Mouse (Mus musculus) heart, embryonic 11.5 days (tissue): Measurements from ENCODE around the gene Vip. TPM values are rescaled to one million over a fixed set of nuclear protein-coding genes. Genes with fewer than 3 reads are reported as not detected.

Experiments
- ATAC-seq: fragments of 200-750 bp; cut with Nextera tagmentation; replicated peaks from 2 replicates; pipeline ENCODE4 v1.8.0; 2017; ENCODE audit warnings: moderate library complexity; ENCODE audit not compliant: insufficient number of reproducible peaks, low FRiP score, low TSS enrichment
- H3K27ac ChIP-seq: fragments of 300-500 bp; sonication (generic); 2 replicates; pipeline ENCODE4 v1.5.1; 2014; ENCODE audit warnings: mild to moderate bottlenecking, low read depth, low read length
- H3K27me3 ChIP-seq: fragments of 300-500 bp; sonication (generic); 2 replicates; pipeline ENCODE4 v1.6.1; 2014; ENCODE audit warnings: mild to moderate bottlenecking, low read length, mixed read lengths; ENCODE audit not compliant: control insufficient read depth, insufficient read depth
- H3K36me3 ChIP-seq: fragments of 300-500 bp; sonication (generic); 2 replicates; pipeline ENCODE4 v1.6.1; 2014; ENCODE audit warnings: mild to moderate bottlenecking, low read length, moderate library complexity, mixed read lengths; ENCODE audit not compliant: control insufficient read depth, insufficient read depth
- H3K4me1 ChIP-seq: fragments of 300-500 bp; sonication (generic); 2 replicates; pipeline ENCODE4 v1.6.1; 2014; ENCODE audit warnings: low read length; ENCODE audit not compliant: control insufficient read depth, insufficient read depth
- H3K4me2 ChIP-seq: fragments of 300-500 bp; sonication (generic); 2 replicates; pipeline ENCODE4 v1.6.1; 2014; ENCODE audit warnings: mild to moderate bottlenecking, moderate library complexity
- H3K4me3 ChIP-seq: fragments of 300-500 bp; sonication (generic); 2 replicates; pipeline ENCODE4 v1.5.1; 2014; ENCODE audit warnings: low read depth, low read length
- H3K9ac ChIP-seq: fragments of 300-500 bp; sonication (generic); 2 replicates; pipeline ENCODE4 v1.6.1; 2014; ENCODE audit warnings: mild to moderate bottlenecking, low read depth, low read length, moderate library complexity
- H3K9me3 ChIP-seq: fragments of 300-500 bp; sonication (generic); replicated peaks from 2 replicates; pipeline ENCODE4 v1.6.1; 2016; ENCODE audit warnings: low read length; ENCODE audit not compliant: control insufficient read depth
- WGBS: fragments of 180-500 bp; shearing (Covaris S2); extraction: QIAGEN DNeasy Blood & Tissue Kit; methylation state at CpG from one replicate; pipeline ENCODE4 v1.1.7; 2014; ENCODE audit not compliant: insufficient replicate concordance; 5-methylcytosine and 5-hydroxymethylcytosine counted together
- polyA plus RNA-seq: library from polyadenylated mRNA; unstranded; fragments of >200 nt; fragmentation: Nextera tagmentation; extraction: Ambion mirVana; gene quantifications from 2 replicates; pipeline ENCODE4 v1.2.1, GENCODE M21; 2014

The Vip gene
- not detected in 2 replicates for polyA plus RNA-seq

- no peak for ATAC-seq
- H3K4me1 ChIP-seq: no peaks in the 10 kb centered on the region
- H3K27me3 ChIP-seq: no peaks in the 10 kb centered on the region
- H3K27ac ChIP-seq: no peak within 1 kb of the TSS
- H3K9ac ChIP-seq: no peak within 1 kb of the TSS
- H3K9me3 ChIP-seq: no peaks in the 10 kb centered on the region
- 24% methylated on average over 8 of the region's 8 CpGs for WGBS
- H3K4me3 ChIP-seq: no peak within 1 kb of the TSS
- H3K36me3 ChIP-seq: no peaks in the 10 kb centered on the region
- H3K4me2 ChIP-seq: no peak within 1 kb of the TSS
These were observed at the start of gene Vip for GRCm38 (mm10) chr10:5639112-5639511. Gene Vip, plus strand, starts transcription at chr10:5639218.

- H3K27ac ChIP-seq: peak overlapping the region; percentile 57
- WGBS: 71% methylated on average over 2 of the region's 2 CpGs
- no peaks in the 10 kb centered on the region for H3K27me3 ChIP-seq
- H3K4me3 ChIP-seq: no peak overlapping the region
- no peak overlapping the region for H3K4me2 ChIP-seq
- no peak overlapping the region for H3K9ac ChIP-seq
- no peak for ATAC-seq
- no peaks in the 10 kb centered on the region for H3K9me3 ChIP-seq
- H3K4me1 ChIP-seq: peaks cover 7% of the 10 kb centered on the region; the same call in 1 of the 2 replicates
- H3K36me3 ChIP-seq: no peaks in the 10 kb centered on the region
These were observed 48.0 kb upstream of the Vip start for GRCm38 (mm10) chr10:5591061-5591460.

GRCm38 (mm10) chr10:5591996-5592395 is 47.0 kb upstream of the Vip start:
- Histone ChIP-seq H3K4me3 (no peak overlapping the region), H3K4me2 (no peak overlapping the region), H3K4me1 (peaks cover 7% of the 10 kb centered on the region; the same call in 1 of the 2 replicates), H3K9me3 (no peaks in the 10 kb centered on the region), H3K9ac (no peak overlapping the region), H3K27ac (peak overlapping the region; percentile 57), H3K27me3 (no peaks in the 10 kb centered on the region), H3K36me3 (no peaks in the 10 kb centered on the region)
- no peak for ATAC-seq
- WGBS: 65% methylated on average over 4 of the region's 4 CpGs

GRCm38 (mm10) chr10:5593464-5593863 is 45.6 kb upstream of the Vip start, which contains the start of gene Myct1:
Gene Myct1, plus strand, starts transcription at chr10:5593775.
- H3K4me3 ChIP-seq: 0 out of 2 replicates have a peak within 1 kb of the TSS, but pooled peaks have one; percentile 5
- 0 out of 2 replicates have a peak within 1 kb of the TSS, but pooled peaks have one; percentile 28 for H3K9ac ChIP-seq
- H3K4me1 ChIP-seq: peaks cover 7% of the 10 kb centered on the region; the same call in 1 of the 2 replicates
- ATAC-seq: peak; percentile 55
- no peaks in the 10 kb centered on the region for H3K9me3 ChIP-seq
- peak within 1 kb of the TSS; percentile 46 for H3K27ac ChIP-seq
- no peaks in the 10 kb centered on the region for H3K27me3 ChIP-seq
- WGBS: 19% methylated on average over 5 of the region's 5 CpGs
- H3K36me3 ChIP-seq: no peaks in the 10 kb centered on the region
- peak within 1 kb of the TSS; percentile 29 for H3K4me2 ChIP-seq

GRCm38 (mm10) chr10:5594457-5594856 is 44.6 kb upstream of the Vip start:
- 0 out of 2 replicates have a peak overlapping the region, but pooled peaks have one; percentile 5 for H3K4me3 ChIP-seq
- H3K4me2 ChIP-seq: peak overlapping the region; percentile 29
- no peaks in the 10 kb centered on the region for H3K9me3 ChIP-seq
- H3K36me3 ChIP-seq: no peaks in the 10 kb centered on the region
- 52% methylated on average over 5 of the region's 5 CpGs for WGBS
- no peak overlapping the region for H3K27ac ChIP-seq
- ATAC-seq: no peak
- no peaks in the 10 kb centered on the region for H3K27me3 ChIP-seq
- H3K9ac ChIP-seq: no peak overlapping the region
- peaks cover 7% of the 10 kb centered on the region; the same call in 1 of the 2 replicates for H3K4me1 ChIP-seq

- Histone ChIP-seq H3K27ac (no peak overlapping the region), H3K4me1 (peaks cover 5% of the 10 kb centered on the region; the same call in 1 of the 2 replicates), H3K4me3 (no peak overlapping the region), H3K4me2 (no peak overlapping the region), H3K27me3 (no peaks in the 10 kb centered on the region), H3K9ac (no peak overlapping the region), H3K9me3 (no peaks in the 10 kb centered on the region), H3K36me3 (no peaks in the 10 kb centered on the region)
- WGBS: 34% methylated on average over 6 of the region's 6 CpGs
- ATAC-seq: no peak
These were observed 42.5 kb upstream of the Vip start for GRCm38 (mm10) chr10:5596559-5596958.

GRCm38 (mm10) chr10:5600123-5600522 is 38.9 kb upstream of the Vip start:
- ATAC-seq: 0 out of 2 replicates have a peak, but pooled peaks have one; percentile 52
- Histone ChIP-seq H3K4me1 (no peaks in the 10 kb centered on the region), H3K4me2 (no peak overlapping the region), H3K9me3 (no peaks in the 10 kb centered on the region), H3K36me3 (no peaks in the 10 kb centered on the region), H3K27me3 (no peaks in the 10 kb centered on the region), H3K9ac (no peak overlapping the region), H3K27ac (no peak overlapping the region), H3K4me3 (no peak overlapping the region)
- 25% methylated on average over 7 of the region's 7 CpGs for WGBS

GRCm38 (mm10) chr10:5603512-5603911 is 35.5 kb upstream of the Vip start:
- Histone ChIP-seq H3K9ac (no peak overlapping the region), H3K4me3 (no peak overlapping the region), H3K27ac (no peak overlapping the region), H3K27me3 (no peaks in the 10 kb centered on the region), H3K4me2 (no peak overlapping the region), H3K36me3 (no peaks in the 10 kb centered on the region), H3K9me3 (no peaks in the 10 kb centered on the region), H3K4me1 (no peaks in the 10 kb centered on the region)
- no peak for ATAC-seq
- 72% methylated on average over 10 of the region's 10 CpGs for WGBS

GRCm38 (mm10) chr10:5604371-5604770 is 34.6 kb upstream of the Vip start:
- Histone ChIP-seq H3K36me3 (no peaks in the 10 kb centered on the region), H3K4me3 (no peak overlapping the region), H3K9me3 (no peaks in the 10 kb centered on the region), H3K9ac (no peak overlapping the region), H3K4me1 (no peaks in the 10 kb centered on the region), H3K27me3 (no peaks in the 10 kb centered on the region), H3K27ac (no peak overlapping the region), H3K4me2 (no peak overlapping the region)
- 83% methylated on average over 13 of the region's 13 CpGs for WGBS
- no peak for ATAC-seq
